Mouse (Mus musculus) hindbrain, embryonic 16.5 days (tissue): ENCODE results near the gene Il16. TPM values are rescaled to one million over a fixed set of nuclear protein-coding genes. Genes with fewer than 3 reads are reported as not detected.

ENCODE experiments used
- ATAC-seq: fragments of 200-750 bp; cut with Nextera tagmentation; 2 replicates; pipeline ENCODE4 v1.8.0; 2017; ENCODE audit warnings: moderate TSS enrichment, moderate library complexity
- H3K27ac ChIP-seq: fragments of 300-500 bp; sonication (generic); 2 replicates; pipeline ENCODE4 v1.5.1; 2014; ENCODE audit warnings: low read depth, mild to moderate bottlenecking, control low read depth, low read length, moderate library complexity
- H3K27me3 ChIP-seq: fragments of 300-500 bp; sonication (generic); replicated peaks from 2 replicates; pipeline ENCODE4 v1.6.1; 2014; ENCODE audit warnings: low read length; ENCODE audit not compliant: control insufficient read depth, insufficient read depth
- H3K36me3 ChIP-seq: fragments of 300-500 bp; sonication (generic); 2 replicates; pipeline ENCODE4 v1.6.1; 2014; ENCODE audit warnings: mild to moderate bottlenecking, low read length, moderate library complexity, mixed read lengths; ENCODE audit not compliant: control insufficient read depth, insufficient read depth
- H3K4me1 ChIP-seq: fragments of 300-500 bp; sonication (generic); 2 replicates; pipeline ENCODE4 v1.6.1; 2014; ENCODE audit warnings: low read depth, low read length; ENCODE audit not compliant: control insufficient read depth, insufficient read depth
- H3K4me2 ChIP-seq: fragments of 300-500 bp; sonication (generic); 2 replicates; pipeline ENCODE4 v1.6.1; 2014; ENCODE audit warnings: mild to moderate bottlenecking, low read length, control low read depth, moderate library complexity
- H3K4me3 ChIP-seq: fragments of 300-500 bp; sonication (generic); 2 replicates; pipeline ENCODE4 v1.5.1; 2014; ENCODE audit warnings: mild to moderate bottlenecking, low read length, control low read depth, moderate library complexity
- H3K9ac ChIP-seq: fragments of 300-500 bp; sonication (generic); 2 replicates; pipeline ENCODE4 v1.6.1; 2014; ENCODE audit warnings: low read depth, mild to moderate bottlenecking, control low read depth, low read length, moderate library complexity
- H3K9me3 ChIP-seq: fragments of 300-500 bp; sonication (generic); 2 replicates; pipeline ENCODE4 v1.6.1; 2014; ENCODE audit warnings: mild to moderate bottlenecking, low read length, moderate library complexity; ENCODE audit not compliant: control insufficient read depth
- WGBS: fragments of 180-500 bp; shearing (Covaris S2); extraction: QIAGEN DNeasy Blood & Tissue Kit; methylation state at CpG from one replicate; pipeline ENCODE4 v1.1.7; 2014; 5-methylcytosine and 5-hydroxymethylcytosine counted together
- polyA plus RNA-seq: library from polyadenylated mRNA; unstranded; fragments of >200 nt; fragmentation: Nextera tagmentation; extraction: Ambion mirVana; gene quantifications from 2 replicates; pipeline ENCODE4 v1.2.1, GENCODE M21; 2015

Gene Il16
- polyA plus RNA-seq, 1 experiment from 2014 or later, result 1.1 TPM

GRCm38 (mm10) chr7:83616268-83616667, 129.3 kb downstream of the Il16 start:
- WGBS, result 90% methylated on average over 3 of the region's 3 CpGs
- no peak overlapping the region for H3K9ac ChIP-seq
- no peak for ATAC-seq

GRCm38 (mm10) chr7:83615815-83616214, 129.7 kb downstream of the Il16 start:
- ATAC-seq, result no peak
- Histone ChIP-seq H3K27ac (no peak overlapping the region), H3K4me2 (no peak overlapping the region), H3K4me3 (no peak overlapping the region), H3K4me1 (no peaks in the 10 kb centered on the region), H3K9ac (no peak overlapping the region), H3K9me3 (no peaks in the 10 kb centered on the region), H3K36me3 (no peaks in the 10 kb centered on the region), H3K27me3 (no peaks in the 10 kb centered on the region)
- WGBS, result 90% methylated on average over 8 of the region's 8 CpGs

More at GRCm38 (mm10) chr7:83616268-83616667, 129.3 kb downstream of the Il16 start:
- no peaks in the 10 kb centered on the region for H3K27me3 ChIP-seq
- no peak overlapping the region for H3K4me2 ChIP-seq
- no peak overlapping the region for H3K27ac ChIP-seq
- no peaks in the 10 kb centered on the region for H3K4me1 ChIP-seq
- no peak overlapping the region for H3K4me3 ChIP-seq
- H3K36me3 ChIP-seq, result no peaks in the 10 kb centered on the region
- H3K9me3 ChIP-seq, result no peaks in the 10 kb centered on the region

DNA sequence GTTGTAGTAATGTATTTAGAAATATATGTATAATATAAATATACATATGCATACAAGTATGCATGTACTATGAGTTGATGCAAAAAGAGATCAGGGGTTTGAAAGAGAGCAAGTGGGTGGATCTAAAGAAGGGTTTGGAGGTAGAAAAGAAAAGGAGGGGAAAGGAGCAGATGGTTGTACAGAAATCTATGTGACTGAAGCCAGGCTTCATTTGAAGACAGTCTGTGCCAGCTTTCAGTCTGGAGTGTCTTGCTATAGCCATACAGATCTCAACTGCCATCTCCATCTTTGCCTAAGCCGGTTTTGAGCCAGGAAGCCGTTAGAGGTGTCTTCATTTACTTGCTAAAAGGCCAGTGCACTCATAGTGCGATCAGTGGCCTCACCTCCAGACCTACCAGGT, 130.3 kb downstream of the Il16 start:
- Histone ChIP-seq H3K27me3 (no peaks in the 10 kb centered on the region), H3K27ac (no peak overlapping the region), H3K4me2 (no peak overlapping the region), H3K36me3 (no peaks in the 10 kb centered on the region), H3K4me1 (no peaks in the 10 kb centered on the region), H3K9ac (no peak overlapping the region), H3K4me3 (no peak overlapping the region), H3K9me3 (no peaks in the 10 kb centered on the region)
- no peak for ATAC-seq
- 94% methylated on average over 3 of the region's 3 CpGs for WGBS

- H3K4me2 ChIP-seq, result no peak overlapping the region
- H3K9ac ChIP-seq, result no peak overlapping the region
- no peaks in the 10 kb centered on the region for H3K4me1 ChIP-seq
- ATAC-seq, result no peak
- H3K9me3 ChIP-seq, result no peaks in the 10 kb centered on the region
- H3K4me3 ChIP-seq, result no peak overlapping the region
- 98% methylated on average over 1 of the region's 1 CpGs for WGBS
- no peaks in the 10 kb centered on the region for H3K27me3 ChIP-seq
- no peak overlapping the region for H3K27ac ChIP-seq
- no peaks in the 10 kb centered on the region for H3K36me3 ChIP-seq
Observed at GRCm38 (mm10) chr7:83611886-83612285, 133.6 kb downstream of the Il16 start.

GRCm38 (mm10) chr7:83609891-83610290, 135.6 kb downstream of the Il16 start:
- WGBS, result 98% methylated on average over 4 of the region's 4 CpGs
- Histone ChIP-seq H3K36me3 (no peaks in the 10 kb centered on the region), H3K27ac (no peak overlapping the region), H3K4me1 (no peaks in the 10 kb centered on the region), H3K4me3 (no peak overlapping the region), H3K4me2 (no peak overlapping the region), H3K9ac (no peak overlapping the region), H3K27me3 (no peaks in the 10 kb centered on the region), H3K9me3 (no peaks in the 10 kb centered on the region)
- ATAC-seq, result no peak

GRCm38 (mm10) chr7:83606796-83607195, 138.7 kb downstream of the Il16 start:
- WGBS, result 98% methylated on average over 2 of the region's 2 CpGs
- H3K4me3 ChIP-seq, result no peak overlapping the region
- no peaks in the 10 kb centered on the region for H3K9me3 ChIP-seq
- H3K9ac ChIP-seq, result no peak overlapping the region
- no peak overlapping the region for H3K27ac ChIP-seq
- H3K27me3 ChIP-seq, result no peaks in the 10 kb centered on the region
- H3K4me2 ChIP-seq, result no peak overlapping the region
- H3K36me3 ChIP-seq, result no peaks in the 10 kb centered on the region
- no peaks in the 10 kb centered on the region for H3K4me1 ChIP-seq
- no peak for ATAC-seq

GRCm38 (mm10) chr7:83604180-83604944, 141.2 kb downstream of the Il16 start:
- no peak overlapping the region for H3K9ac ChIP-seq
- H3K27ac ChIP-seq, result no peak overlapping the region
- H3K36me3 ChIP-seq, result no peaks in the 10 kb centered on the region
- no peaks in the 10 kb centered on the region for H3K27me3 ChIP-seq
- no peak overlapping the region for H3K4me3 ChIP-seq
- no peaks in the 10 kb centered on the region for H3K4me1 ChIP-seq
- WGBS, result 88% methylated on average over 7 of the region's 7 CpGs
- ATAC-seq, result no peak
- no peaks in the 10 kb centered on the region for H3K9me3 ChIP-seq
- H3K4me2 ChIP-seq, result no peak overlapping the region

DNA sequence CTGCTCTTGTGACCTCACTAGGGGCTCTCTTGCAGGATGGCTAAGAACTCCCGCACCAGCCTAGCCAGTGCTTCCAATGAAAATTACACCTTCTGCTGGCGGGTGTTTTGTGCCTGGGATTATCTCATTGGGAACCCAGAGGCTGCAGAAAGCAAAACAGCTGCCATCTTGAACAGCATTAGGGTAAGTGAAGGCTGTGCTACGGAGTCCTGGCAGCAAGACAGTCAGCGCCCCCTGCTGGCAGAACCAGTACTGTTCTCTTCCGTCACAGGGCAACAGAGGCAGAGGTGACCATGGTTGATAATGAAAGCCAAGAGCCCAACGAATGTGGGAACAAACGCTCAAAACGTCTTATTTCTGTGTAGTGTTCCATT, 145.6 kb downstream of the Il16 start:
- Histone ChIP-seq H3K27ac (no peak overlapping the region), H3K27me3 (no peaks in the 10 kb centered on the region), H3K36me3 (no peaks in the 10 kb centered on the region), H3K9ac (no peak overlapping the region), H3K4me2 (no peak overlapping the region), H3K9me3 (no peaks in the 10 kb centered on the region), H3K4me3 (no peak overlapping the region), H3K4me1 (no peaks in the 10 kb centered on the region)
- ATAC-seq, result no peak
- 55% methylated on average over 8 of the region's 8 CpGs for WGBS

GRCm38 (mm10) chr7:83598997-83599912, 146.3 kb downstream of the Il16 start:
- WGBS, result 88% methylated on average over 13 of the region's 13 CpGs

More at GRCm38 (mm10) chr7:83598997-83599912, 146.3 kb downstream of the Il16 start:
- H3K4me3 ChIP-seq, result no peak overlapping the region
- H3K27me3 ChIP-seq, result no peaks in the 10 kb centered on the region
- no peak overlapping the region for H3K9ac ChIP-seq
- H3K27ac ChIP-seq, result no peak overlapping the region
- no peak overlapping the region for H3K4me2 ChIP-seq
- no peaks in the 10 kb centered on the region for H3K4me1 ChIP-seq
- H3K9me3 ChIP-seq, result no peaks in the 10 kb centered on the region
- ATAC-seq, result no peak
- H3K36me3 ChIP-seq, result no peaks in the 10 kb centered on the region
